Mouse (Mus musculus) lung, adult 2 months (tissue): Measurements from ENCODE around the gene Scml4. TPM values are rescaled to one million over a fixed set of nuclear protein-coding genes. Genes with fewer than 3 reads are reported as not detected.
A peak's percentile ranks its signal among the peaks of the same experiment; 100 is the strongest.

Experiments
- DNase-seq: peaks from one replicate; pipeline ENCODE4 v3.0.0; 2022
- H3K4me1 ChIP-seq: fragments of 200-500 bp; 2 replicates; pipeline ENCODE4 v1.6.1; 2011; ENCODE audit warnings: low read length; ENCODE audit not compliant: control insufficient read depth, insufficient read depth
- H3K4me3 ChIP-seq: fragments of 200-500 bp; replicated peaks from 2 replicates; pipeline ENCODE3; 2011; ENCODE audit warnings: low read depth, mild to moderate bottlenecking, control low read depth, low read length; ENCODE audit errors: extremely low read depth
- CTCF ChIP-seq: fragments of 200-500 bp; IDR thresholded peaks from 2 replicates; pipeline ENCODE4 v1.5.1; 2011; ENCODE audit warnings: mild to moderate bottlenecking, low read length, control low read depth; ENCODE audit not compliant: insufficient read depth
- POLR2A ChIP-seq: fragments of 200-500 bp; IDR thresholded peaks from 2 replicates; pipeline ENCODE4 v1.6.1; 2011; ENCODE audit warnings: low read depth, mild to moderate bottlenecking, control low read depth, low read length, borderline replicate concordance; ENCODE audit errors: extremely low read depth
- WGBS: fragments of 180-500 bp; shearing (Covaris S2); methylation state at CpG from one replicate; pipeline ENCODE4 v1.1.7; 2018; 5-methylcytosine and 5-hydroxymethylcytosine counted together
- polyA plus RNA-seq: library from polyadenylated mRNA; depleted of rRNA; stranded (reverse); fragments of >200 nt; gene quantifications from 2 replicates; pipeline ENCODE4 v1.2.3, GENCODE M21; 2012

The Scml4 gene
- polyA plus RNA-seq, 1 experiment, result 3.1 TPM

DNA sequence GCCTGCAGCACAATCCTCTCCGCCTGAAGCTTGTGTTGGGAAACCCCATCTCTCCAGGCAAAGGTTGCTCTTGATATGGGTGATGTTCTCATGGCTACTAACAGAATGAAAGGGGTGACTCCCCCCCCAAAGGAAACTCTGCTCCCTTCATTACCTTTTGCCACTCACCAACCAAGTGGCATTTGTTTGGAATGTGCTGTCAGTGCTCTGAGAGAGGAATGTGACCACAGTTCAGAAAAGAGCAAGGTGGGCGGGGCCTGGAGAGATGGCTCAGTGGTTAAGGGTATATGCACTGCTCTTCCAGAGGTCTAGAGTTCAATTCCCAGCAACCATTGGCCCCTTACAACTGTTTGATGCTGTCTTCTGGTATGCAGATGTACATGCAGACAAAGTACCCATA lies 3.1 kb upstream of the Scml4 start:
- no peak for DNase-seq
- H3K4me3 ChIP-seq, result no peak overlapping the region
- WGBS, result 93% methylated on average over 2 of the region's 2 CpGs
- H3K4me1 ChIP-seq, result peaks cover 7% of the 10 kb centered on the region
- TF ChIP-seq CTCF (no peak), POLR2A (no peak)

DNA sequence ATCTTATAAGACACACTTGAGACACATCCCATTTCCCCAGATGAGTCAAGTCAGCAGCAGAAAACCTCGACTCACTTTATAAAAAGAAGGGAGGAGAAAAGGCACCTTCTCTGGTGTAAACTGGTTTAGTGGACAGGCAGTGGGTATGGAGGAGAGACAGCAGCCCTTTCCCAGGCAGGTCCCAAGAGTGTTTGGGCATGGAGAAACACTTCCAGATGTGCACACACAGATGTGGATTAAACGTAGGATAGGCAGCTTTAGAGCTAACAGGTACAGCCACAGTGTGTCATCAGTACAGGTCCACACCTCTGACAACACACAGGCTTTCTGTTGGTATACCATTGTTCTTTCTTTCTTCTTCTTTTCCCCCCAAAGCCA lies 400 bp upstream of the Scml4 start:
- H3K4me3 ChIP-seq, result no peak overlapping the region
- WGBS, result 57% methylated on average over 2 of the region's 2 CpGs
- DNase-seq, result no peak
- TF ChIP-seq CTCF, result no peak
- TF ChIP-seq POLR2A, result no peak
- H3K4me1 ChIP-seq, result peaks cover 11% of the 10 kb centered on the region

DNA sequence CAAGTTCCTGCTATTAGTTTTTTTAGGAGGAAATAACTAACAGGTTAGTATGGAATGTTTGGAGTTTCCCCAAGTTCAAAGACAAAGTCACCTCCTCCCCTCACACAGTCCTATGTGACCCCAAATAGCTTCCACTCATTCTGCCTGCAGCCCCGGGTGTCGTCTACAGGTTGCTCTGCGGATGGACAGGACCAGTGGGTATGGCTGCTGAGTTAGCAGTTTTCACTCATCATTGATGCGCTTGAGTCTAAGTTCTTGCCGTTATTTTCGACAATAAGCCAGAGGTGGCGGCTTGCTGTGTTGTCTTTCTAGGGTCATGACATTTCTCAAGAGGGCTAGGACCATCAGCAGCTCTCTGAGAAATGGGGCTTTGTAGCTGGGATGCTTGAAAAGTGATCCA lies 1.3 kb downstream of the Scml4 start:
- WGBS, result 74% methylated on average over 7 of the region's 7 CpGs
- H3K4me1 ChIP-seq, result peaks cover 9% of the 10 kb centered on the region
- no peak for DNase-seq
- H3K4me3 ChIP-seq, result no peak overlapping the region
- TF ChIP-seq CTCF (no peak), POLR2A (no peak)

DNA sequence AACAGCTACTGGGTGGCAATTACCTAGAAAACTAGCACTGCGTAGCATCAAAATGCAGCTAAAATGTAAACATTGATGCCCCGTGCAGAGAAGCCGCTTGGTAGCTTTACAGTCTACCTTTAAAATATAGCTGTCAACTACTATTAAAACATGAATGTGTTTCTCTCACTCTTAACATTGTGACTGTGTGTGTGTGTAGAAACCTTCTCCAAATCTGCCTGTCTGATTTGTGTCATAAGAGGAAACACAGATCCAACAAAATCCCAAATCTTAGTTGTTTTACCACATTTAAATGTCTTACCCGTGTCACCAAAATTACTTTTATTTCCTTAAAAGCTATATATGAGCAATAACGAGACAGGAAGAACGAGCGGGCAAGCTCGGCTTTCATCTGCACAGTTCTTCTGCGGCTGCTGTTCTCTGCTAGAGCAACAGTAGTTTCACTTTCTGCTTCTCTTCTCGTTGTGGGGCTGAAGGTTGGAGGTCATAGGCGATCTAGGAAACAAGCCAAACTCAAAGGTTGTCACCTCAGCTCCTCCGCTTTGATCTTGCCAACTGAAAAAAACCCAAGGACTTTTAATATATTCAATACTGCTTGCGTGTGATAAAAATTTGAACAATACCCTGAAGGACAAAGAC lies 2.1 kb downstream of the Scml4 start:
- peak; percentile 35 for DNase-seq

DNA sequence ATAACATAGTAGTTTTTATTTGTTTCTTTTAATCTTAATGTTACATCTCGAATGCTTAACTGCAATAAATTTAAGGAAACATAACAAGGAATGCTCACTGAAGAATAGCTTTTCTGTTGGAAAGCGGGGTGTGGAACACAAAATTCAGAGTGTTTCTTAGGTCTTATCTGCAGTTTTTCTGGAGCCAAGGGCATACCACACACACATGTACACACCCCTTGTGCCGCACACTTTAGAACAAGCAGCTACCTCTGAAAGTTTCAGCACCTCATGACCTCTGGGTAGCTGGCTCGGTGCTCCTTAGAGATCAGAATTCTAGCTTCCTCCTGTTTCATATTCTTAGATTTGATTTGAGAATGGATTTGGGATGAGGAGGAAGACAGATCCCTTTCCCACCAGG lies 2.6 kb downstream of the Scml4 start:
- Histone ChIP-seq H3K4me3 (no peak overlapping the region), H3K4me1 (peaks cover 9% of the 10 kb centered on the region)
- DNase-seq, result no peak
- 47% methylated on average over 4 of the region's 4 CpGs for WGBS
- TF ChIP-seq CTCF (no peak), POLR2A (no peak)

More for the DNA sequence above, 2.1 kb downstream of the Scml4 start:
- Histone ChIP-seq H3K4me1 (peaks cover 9% of the 10 kb centered on the region), H3K4me3 (peak overlapping the region; percentile 46)
- TF ChIP-seq POLR2A (peak; percentile 46; the same call in 1 of the 2 replicates), CTCF (no peak)
- 20% methylated on average over 13 of the region's 13 CpGs for WGBS

DNA sequence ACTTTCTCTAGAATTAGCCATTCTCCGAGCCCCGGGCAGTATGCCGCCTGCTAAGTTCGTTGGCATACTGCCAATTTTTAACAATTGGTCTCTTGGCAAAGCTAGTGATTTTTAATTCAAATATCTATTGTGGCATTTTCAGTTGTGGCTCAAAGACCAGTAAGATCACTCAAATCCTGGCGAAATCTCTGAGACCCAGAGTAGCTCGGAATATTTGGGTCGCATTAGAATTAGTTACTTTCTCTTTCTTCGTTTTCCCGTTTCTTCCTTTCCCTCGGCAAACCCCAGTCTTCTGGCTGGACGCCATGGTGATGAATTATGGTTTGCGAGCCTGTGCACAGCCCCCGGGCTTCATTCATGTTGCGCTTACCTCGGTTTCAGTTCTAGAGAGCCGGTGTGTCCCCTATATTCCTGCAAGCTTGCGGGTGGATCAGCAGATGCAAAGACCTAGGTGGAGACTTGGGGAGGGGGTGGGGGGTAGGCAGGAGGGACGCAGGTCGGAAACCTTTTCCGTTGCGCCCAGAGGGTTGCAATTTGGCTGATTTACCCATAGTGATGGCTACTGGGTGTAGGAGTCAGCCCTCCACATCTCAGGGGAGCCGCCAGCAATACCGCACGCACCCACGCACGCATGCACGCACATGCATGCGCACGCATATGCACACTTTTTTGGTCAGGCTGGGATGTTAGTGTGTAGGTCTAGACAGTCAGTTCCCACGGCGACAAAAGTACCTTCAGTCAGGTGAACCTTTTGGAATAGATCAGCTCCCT lies 3.6 kb downstream of the Scml4 start:
- 30% methylated on average over 31 of the region's 31 CpGs for WGBS
- TF ChIP-seq POLR2A (no peak), CTCF (no peak)
- Histone ChIP-seq H3K4me3 (peak overlapping the region; percentile 45), H3K4me1 (peaks cover 14% of the 10 kb centered on the region)
- peak; percentile 30 for DNase-seq

DNA sequence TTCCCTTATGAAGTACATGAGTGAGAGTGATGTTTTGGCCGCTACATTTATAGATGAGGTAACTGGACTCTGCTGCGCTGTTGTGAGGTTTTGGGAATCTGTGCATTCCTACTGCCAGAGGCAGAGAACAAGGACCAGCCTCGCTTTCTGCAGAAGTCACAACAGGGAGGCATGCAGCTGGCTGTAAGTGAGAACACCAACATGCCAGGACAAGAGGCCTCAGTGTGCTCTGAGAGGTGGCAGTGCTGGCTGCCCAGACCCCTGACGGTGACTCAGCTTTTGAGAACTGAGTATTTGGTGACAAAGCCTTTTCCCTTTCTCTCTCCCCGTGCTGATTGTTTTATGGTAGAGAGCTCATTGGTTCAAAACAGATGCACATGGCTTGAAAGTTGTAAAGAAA lies 4.5 kb downstream of the Scml4 start:
- WGBS, result 61% methylated on average over 5 of the region's 5 CpGs
- no peak for DNase-seq
- no peak overlapping the region for H3K4me3 ChIP-seq
- H3K4me1 ChIP-seq, result peaks cover 14% of the 10 kb centered on the region
- TF ChIP-seq CTCF (no peak), POLR2A (no peak)

DNA sequence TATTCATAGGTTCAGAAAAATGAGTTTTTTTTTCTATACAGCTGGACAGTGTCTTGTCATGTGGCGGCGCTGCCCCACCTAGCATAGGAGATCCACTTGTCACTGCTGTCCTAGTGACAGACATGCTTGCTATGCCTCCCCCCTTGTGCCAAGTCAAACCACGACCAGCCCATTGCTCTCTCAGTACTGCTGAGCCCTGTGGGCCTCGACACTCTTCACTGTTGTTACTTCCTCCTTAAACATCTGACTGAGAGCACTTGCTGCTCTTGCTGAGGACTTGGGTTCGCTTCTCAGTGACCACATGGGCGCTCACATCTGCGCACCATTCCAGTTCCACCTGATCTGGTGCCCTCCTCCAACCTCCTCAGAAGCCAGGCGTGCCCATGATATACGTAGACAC lies 8.2 kb downstream of the Scml4 start:
- WGBS, result 82% methylated on average over 9 of the region's 9 CpGs
- DNase-seq, result no peak
- Histone ChIP-seq H3K4me3 (no peak overlapping the region), H3K4me1 (peaks cover 7% of the 10 kb centered on the region; the same call in 1 of the 2 replicates)
- TF ChIP-seq POLR2A (no peak), CTCF (no peak)

DNA sequence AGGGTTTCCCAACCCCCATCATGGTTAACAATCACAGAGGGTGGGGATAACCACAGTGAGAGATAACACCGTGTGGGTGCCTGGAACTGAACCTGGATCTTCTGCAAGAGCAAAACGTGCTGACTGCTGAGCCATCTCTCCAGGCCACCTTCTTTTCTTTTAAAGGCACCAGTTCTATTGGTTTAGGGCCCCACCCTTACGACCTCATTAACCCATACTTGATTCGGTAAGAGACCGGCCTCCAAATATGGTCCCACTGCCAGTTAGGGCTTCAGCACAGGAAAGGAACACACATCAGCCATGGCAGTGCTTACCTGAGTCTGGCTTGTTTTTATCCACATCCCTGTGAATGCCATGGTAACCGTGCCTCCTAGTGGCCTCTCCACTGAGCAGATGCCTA lies 9.3 kb downstream of the Scml4 start:
- TF ChIP-seq POLR2A, result no peak
- no peak for TF ChIP-seq CTCF
- 77% methylated on average over 6 of the region's 6 CpGs for WGBS
- H3K4me3 ChIP-seq, result no peak overlapping the region
- peaks cover 5% of the 10 kb centered on the region; the same call in 1 of the 2 replicates for H3K4me1 ChIP-seq
- DNase-seq, result no peak
